Mouse (Mus musculus) lung, postnatal 4 days (tissue): ENCODE data around the gene Il2rb.

ENCODE experiments used
- DNase-seq, 2 experiments: peaks; one replicate each; pipeline ENCODE4 v3.0.0; 2021

The Il2rb gene

DNA sequence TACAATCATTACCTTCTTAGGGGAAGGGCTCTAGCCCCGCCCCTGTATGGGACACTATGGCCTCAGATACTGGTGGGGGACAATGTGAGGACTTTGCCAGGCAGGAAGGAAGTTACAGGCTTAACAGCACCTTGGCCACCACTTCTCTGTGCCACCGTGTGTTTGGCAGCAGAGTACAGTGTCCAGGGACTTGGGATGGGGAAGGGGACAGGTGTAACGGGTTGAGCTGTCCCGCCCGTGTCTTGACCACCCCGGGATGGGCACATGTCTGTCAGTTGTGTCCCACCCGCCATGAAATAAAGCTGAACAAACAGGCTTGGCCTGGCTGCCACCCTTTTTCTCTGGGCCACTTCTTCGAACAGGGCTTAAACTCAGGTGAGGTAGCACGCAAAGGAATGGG lies 56.1 kb downstream of the Il2rb start:
- no peak for DNase-seq

DNA sequence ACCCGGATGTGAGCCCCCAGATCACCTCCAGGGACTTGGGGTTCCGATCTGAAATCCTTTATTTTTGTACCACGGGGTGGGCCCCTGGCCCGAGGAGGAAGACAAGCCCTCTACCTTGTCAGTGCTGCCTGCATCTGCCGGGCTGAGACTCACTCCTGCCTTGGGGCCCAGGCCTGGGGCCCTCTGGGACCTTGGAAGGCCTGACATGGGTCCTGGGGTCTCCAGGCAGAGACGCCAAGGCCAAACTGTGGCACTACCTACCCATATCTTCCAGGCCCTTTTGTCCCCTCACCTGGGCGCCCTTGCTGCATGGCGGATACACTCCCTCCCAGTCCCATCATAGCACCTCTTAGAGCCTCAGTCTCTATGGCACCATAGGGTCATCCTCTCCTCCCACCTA lies 56.6 kb downstream of the Il2rb start:
- no peak for DNase-seq

- DNase-seq, result no peak
Observed at GRCm38 (mm10) chr15:78438018-78438394, 57.1 kb downstream of the Il2rb start.

- peak; percentile 61 to 72 for DNase-seq
Observed at GRCm38 (mm10) chr15:78437237-78438017, 57.6 kb downstream of the Il2rb start.

GRCm38 (mm10) chr15:78436380-78437192 lies 58.5 kb downstream of the Il2rb start:
- DNase-seq, result peak; percentile 87 to 93

DNA sequence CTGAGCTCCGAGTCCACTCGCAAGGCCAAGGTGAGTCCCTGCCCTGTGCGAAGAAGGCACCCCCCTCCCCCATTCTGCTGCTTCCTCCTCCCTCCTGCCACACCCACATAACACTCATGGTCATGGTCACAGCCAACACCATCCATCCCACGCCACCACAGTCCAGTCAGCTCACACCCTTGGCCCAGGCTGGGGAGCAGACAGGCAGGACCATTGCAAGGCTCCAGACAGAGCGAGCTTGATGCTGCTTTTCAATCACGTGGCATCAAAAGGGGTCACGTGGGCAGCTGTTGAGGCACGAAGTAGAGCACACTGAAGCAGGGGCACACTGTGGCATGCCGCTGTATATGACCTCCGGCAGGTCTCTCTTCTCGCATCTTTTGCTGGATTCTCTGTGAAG lies 59.4 kb downstream of the Il2rb start:
- DNase-seq, result no peak

DNA sequence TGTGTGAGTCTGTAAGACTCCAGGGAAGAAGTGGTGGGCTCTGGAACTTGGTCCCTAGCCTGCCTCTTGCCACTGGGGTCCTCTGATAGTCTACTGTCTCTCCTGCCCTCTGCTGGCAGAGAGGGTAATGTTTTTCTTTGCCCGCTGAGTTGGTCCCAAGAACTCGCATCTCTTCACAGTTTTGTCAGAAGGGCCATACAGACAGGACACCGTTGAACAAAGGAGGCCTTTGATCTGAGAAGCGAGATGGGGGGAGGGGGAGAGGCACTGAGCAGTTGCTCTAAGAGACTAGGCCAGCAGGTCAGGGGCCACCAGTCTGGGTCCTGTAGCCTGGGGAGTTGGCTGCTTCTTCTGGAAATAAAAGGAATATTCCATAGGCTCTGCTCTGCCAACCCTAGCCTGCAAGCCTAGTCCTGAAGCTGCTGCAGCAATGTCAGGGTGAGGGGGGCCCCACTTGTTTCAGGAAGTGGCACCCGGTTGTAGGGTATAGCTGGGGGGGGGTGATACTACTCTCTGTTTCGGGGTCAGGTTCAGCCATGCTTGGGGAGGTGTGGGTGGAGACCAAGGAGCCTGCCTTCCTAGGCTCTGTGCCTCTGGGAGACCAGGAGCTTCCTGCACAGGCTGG lies 60.1 kb downstream of the Il2rb start:
- DNase-seq, result peak in 1 of 2 experiments; percentile 60

- no peak for DNase-seq
Observed at GRCm38 (mm10) chr15:78431541-78432121, 63.4 kb downstream of the Il2rb start.

DNA sequence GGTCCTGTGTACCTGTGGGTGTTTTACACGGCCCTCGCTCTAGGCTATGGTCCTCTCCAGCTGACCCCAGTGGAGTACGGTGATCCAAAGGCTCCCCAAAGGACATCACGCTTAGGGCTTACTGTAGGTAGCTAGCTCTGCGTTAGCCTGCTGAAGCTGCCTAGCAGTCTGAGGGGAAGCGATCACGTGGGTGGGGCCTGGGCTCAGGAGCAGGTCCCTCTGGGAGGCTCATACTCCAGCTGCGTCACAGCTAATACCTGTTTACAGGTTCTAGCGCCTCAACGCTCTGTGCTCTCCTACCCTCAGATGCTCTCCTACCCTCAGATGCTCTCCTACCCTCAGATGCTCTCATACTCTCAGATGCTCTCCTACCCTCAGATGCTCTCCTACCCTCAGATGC lies 64.2 kb downstream of the Il2rb start:
- no peak for DNase-seq

GRCm38 (mm10) chr15:78429871-78430622 lies 65.0 kb downstream of the Il2rb start:
- DNase-seq, result no peak
